Mouse (Mus musculus) leukemia stem cell, adult 10-12 weeks (primary cell): ENCODE data around the gene Gstt1. TPM values are rescaled to one million over a fixed set of nuclear protein-coding genes. Genes with fewer than 3 reads are reported as not detected.

Source experiments
- polyA plus RNA-seq: library from polyadenylated mRNA; stranded (reverse); fragments of >175 nt; gene quantifications from 2 replicates; pipeline ENCODE4 v1.2.3, GENCODE M21; 2012; ENCODE audit warnings: low replicate concordance

The Gstt1 gene
- polyA plus RNA-seq = 0.18 and 1.6 TPM in 2 replicates

DNA sequence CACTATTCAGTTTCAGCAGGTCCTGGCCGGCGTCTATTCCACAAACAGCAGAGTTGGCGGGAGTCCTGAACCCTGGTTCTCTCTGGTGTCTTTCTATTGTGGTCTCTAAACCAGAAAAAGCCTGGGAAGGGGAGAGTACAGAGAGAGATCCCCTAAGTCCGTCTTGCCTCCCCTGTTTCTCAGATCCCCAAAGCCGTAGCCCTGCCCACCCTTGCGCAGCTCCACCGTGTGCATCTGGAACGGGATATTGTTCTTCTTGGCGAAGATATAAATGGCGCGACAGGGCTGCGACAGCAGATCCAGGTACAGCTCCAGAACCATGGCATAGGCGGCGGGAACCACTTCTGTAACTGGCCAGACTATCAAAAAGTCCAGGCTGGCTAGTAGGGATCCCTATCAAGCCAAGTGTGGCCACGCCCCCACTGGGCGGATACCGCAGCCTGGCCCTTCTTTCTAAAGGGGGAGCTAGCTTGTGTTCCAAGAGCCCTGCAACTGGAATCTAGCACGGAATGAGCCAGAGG lies at the start of gene Gstt1:
Gene Gstt1 (minus strand): TSS at position 409 of the 521 bp plus-strand sequence.

DNA sequence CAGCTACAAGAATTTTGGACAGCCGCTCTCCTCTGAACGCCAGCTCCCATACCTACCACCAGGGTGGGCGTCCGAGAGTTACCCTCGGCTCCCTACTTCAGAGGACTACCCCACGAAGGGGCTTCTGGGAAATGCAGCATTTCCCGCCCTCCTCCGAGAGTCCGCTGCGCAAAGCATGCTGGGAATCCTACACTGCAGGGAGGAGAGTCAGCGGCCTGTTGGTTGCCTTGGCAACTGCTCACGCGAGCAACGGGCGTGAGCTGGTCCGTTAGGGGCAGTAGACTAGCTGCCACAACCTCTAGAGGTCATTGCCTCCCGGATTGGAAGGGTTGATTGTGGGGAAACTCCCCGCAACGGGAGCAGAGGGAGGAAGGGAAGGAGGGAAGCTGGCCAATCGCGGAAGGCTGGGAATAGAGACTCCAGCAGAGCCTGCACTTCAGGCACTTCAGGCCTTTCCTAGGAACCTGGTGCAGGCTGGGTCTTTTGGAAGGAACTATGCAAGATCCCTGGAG lies 38.9 kb upstream of the Gstt1 start, which contains the start of gene Gstt2:
Gene Gstt2 (minus strand): TSS at position 177 of the 512 bp plus-strand sequence.

DNA sequence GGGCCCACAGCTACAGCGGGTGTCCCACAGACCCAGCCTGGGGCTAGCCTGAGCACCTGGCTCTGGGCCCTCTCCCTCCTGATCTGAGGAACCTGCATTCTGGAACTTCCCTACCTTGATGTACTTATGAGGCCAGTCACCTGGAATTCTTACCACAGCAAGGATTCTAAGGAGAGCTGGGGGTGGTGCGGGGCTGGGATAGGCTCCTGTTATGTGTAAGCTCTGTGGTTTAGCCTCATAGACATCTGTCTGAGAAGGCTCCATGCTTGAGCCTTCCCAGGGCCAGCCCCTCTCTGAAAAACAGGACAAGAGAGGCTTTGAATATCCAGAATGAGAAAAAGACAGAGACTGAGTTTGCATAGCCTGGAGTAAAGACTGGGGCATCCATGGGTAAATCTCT lies 24.1 kb upstream of the Gstt1 start, which contains the start of gene Gstt4:
Gene Gstt4 (minus strand): TSS at position 101 of the 400 bp plus-strand sequence.

DNA sequence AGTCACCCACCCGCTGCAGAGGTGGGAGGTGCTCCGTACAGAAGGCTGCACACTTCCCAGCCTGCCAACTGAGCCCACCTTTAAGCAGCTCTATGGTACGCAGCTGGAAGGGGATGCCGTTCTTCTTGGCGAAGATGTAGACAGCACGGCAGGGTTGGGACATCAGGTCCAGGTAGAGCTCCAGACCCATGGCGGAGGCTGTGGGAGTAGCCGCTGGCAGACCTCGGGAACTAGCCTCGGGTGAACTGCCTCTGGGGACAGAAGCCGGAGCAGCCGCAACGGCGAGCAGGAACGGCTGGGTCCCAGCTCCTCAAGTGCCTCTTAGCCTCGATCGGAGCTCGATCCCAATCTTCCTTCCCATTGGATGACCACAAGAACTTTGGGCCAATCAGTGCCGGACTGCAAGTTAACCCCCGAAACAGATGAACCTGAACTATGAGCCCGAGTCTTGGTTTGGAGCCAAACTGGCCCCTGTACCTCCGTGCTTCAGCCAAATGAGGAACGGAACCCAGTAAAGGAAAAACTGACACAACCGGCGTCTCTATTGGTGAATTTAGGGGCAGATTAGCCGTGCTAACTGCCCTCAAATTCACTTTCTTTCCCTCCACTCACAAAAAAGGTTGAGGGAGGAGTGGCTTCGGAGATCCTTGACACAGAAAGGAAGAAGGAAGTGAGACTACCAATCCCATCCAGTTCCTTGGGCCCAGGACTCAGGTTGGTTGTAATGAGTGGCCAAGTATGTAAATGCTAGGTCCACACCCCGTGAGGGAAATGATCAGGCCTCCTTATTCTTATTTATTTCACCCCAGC lies 17.4 kb downstream of the Gstt1 start, which contains the start of the genes Gm20441 and Gstt3:
Gene Gm20441 (minus strand): TSS at position 186 of the 810 bp plus-strand sequence.
Gene Gstt3 (minus strand): TSS at position 646 of the 810 bp plus-strand sequence.

DNA sequence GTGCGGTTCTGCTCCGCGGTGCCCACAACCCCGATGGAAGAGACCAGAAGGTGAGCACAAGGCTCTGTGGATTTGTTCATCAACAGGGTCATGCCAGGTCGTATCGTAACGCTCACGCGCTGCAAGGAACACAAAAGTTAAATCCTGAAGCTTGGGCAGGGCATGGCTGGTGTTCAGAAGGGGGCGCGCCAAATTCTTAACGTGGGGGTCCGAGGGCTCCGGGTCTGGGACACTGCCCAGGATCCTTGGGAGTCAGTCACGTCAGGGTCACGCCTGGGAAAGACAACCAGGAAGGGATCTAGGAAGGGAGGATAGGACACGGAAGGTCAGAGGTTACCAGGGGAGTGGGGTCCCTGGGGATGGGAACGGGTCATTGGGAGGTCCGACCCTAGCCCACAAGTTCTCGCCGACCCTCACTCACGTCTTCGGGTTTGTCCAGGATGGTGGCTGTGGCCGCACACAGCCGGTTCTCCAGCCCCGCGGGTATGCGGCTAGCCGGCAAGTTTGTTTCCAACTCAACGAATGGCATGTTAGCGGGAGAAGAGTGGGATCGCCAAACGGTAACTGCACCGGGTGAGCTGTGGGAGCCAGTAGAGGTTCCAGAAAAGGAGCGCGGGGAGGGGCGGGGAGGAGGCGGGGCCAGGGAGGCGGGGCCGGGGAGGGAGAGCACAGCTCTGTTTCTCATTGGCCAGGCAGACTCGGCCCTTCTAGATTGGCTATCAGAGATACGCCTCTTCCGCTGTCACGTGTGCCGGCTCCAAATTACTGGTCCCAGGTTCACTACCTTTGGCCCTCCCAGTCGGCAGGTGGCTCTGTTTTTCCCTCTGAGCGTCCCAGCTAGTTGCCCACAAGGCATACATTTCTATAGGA lies 25.4 kb downstream of the Gstt1 start, which contains the start of gene Ddt:
Gene Ddt (minus strand): TSS at position 620 of the 870 bp plus-strand sequence.

DNA sequence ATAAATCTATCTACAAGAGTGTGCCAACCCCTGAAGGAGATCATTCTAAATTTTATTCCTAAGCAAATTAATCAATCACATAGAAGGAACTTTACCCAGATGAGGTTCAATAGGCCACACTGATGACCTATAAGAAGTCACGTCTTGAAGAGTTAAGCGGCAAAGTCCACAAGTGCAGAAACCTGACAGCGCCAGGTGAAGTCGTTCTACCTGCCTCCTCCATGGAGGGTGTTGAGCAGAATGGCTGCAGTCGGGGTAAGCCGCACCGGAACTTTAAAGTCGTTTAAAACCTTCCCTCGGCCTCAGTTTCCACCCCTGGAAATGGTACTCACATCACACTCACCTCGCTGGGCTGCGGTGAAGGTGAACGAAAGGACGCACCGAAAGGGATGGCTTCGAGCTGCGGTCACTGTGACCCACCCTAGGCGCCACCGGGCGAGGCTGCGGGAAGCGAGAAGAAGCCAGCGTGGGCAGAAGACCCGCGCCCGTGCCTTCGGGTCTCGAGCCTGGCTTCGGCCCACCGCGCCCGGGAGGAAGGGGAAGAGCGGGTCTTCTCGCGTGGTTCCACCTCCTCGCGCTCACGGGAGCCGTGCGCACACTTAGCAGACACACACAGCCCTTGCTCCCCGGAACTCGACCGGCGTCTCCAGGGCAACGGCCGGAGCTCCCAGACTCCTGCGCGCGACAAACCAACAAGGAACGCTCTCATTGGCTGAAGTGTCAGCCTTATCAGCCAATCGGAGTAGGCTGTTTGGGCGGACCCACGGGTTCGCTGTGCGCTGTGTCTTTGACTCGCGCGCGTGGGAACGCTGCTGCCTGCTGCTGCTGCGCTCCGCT lies 34.5 kb downstream of the Gstt1 start, which contains the start of gene Cabin1:
Gene Cabin1 (minus strand): TSS at position 660 of the 837 bp plus-strand sequence.

Other genes with a start within 250 kb of the Gstt1 start
- 0.03 and 0.17 TPM in 2 replicates for gene Lrrc75b, start 238.3 kb downstream of the Gstt1 start, polyA plus RNA-seq
- gene Ggt1, start 237.0 kb downstream of the Gstt1 start, polyA plus RNA-seq = 0.38 and 0.40 TPM in 2 replicates
- gene Ggt5, start 209.2 kb downstream of the Gstt1 start, polyA plus RNA-seq = 2.8 and 5.4 TPM in 2 replicates
- gene Susd2, start 154.6 kb downstream of the Gstt1 start, polyA plus RNA-seq = 1.5 and 3.0 TPM in 2 replicates
- gene Cabin1, start 34.2 kb downstream of the Gstt1 start, polyA plus RNA-seq = 92.4 and 95.9 TPM in 2 replicates
- 6.1 and 31.5 TPM in 2 replicates for gene Ddt, start 25.2 kb downstream of the Gstt1 start, polyA plus RNA-seq
- not detected in 2 replicates for gene Gm20441, start 17.6 kb downstream of the Gstt1 start, polyA plus RNA-seq
- 0.27 and 0.55 TPM in 2 replicates for gene Gstt3, start 17.2 kb downstream of the Gstt1 start, polyA plus RNA-seq
- gene Gstt4, start 24.0 kb upstream of the Gstt1 start, polyA plus RNA-seq = not detected in 2 replicates
- 3.1 and 4.5 TPM in 2 replicates for gene Gstt2, start 38.8 kb upstream of the Gstt1 start, polyA plus RNA-seq
- 481 and 626 TPM in 2 replicates for gene Mif, start 61.7 kb upstream of the Gstt1 start, polyA plus RNA-seq
- gene Derl3, start 94.8 kb upstream of the Gstt1 start, polyA plus RNA-seq = 98.4 and 350 TPM in 2 replicates
- gene Smarcb1, start 123.0 kb upstream of the Gstt1 start, polyA plus RNA-seq = 301 and 413 TPM in 2 replicates
- 474 and 1,050 TPM in 2 replicates for gene Chchd10, start 134.5 kb upstream of the Gstt1 start, polyA plus RNA-seq
- 0.56 and 0.94 TPM in 2 replicates for gene Mmp11, start 137.9 kb upstream of the Gstt1 start, polyA plus RNA-seq
- gene Gm867, start 142.1 kb upstream of the Gstt1 start, polyA plus RNA-seq = 2.3 and 3.0 TPM in 2 replicates
- gene Vpreb3, start 144.5 kb upstream of the Gstt1 start, polyA plus RNA-seq = 1.2 and 1.8 TPM in 2 replicates
- not detected in 2 replicates for gene Gm5134, start 155.9 kb upstream of the Gstt1 start, polyA plus RNA-seq
- 2.5 and 8.6 TPM in 2 replicates for gene Zfp280b, start 234.1 kb upstream of the Gstt1 start, polyA plus RNA-seq